Mouse (Mus musculus) frontal cortex, postnatal 14 days (tissue): ENCODE measurements around the gene Casp2.
A peak's percentile ranks its signal among the peaks of the same experiment; 100 is the strongest.

ENCODE experiments used
- DNase-seq, 2 experiments: peaks; one replicate each; pipeline ENCODE4 v3.0.0; 2022; ENCODE audit warnings: low spot score in 2 of 2

The Casp2 gene

DNA sequence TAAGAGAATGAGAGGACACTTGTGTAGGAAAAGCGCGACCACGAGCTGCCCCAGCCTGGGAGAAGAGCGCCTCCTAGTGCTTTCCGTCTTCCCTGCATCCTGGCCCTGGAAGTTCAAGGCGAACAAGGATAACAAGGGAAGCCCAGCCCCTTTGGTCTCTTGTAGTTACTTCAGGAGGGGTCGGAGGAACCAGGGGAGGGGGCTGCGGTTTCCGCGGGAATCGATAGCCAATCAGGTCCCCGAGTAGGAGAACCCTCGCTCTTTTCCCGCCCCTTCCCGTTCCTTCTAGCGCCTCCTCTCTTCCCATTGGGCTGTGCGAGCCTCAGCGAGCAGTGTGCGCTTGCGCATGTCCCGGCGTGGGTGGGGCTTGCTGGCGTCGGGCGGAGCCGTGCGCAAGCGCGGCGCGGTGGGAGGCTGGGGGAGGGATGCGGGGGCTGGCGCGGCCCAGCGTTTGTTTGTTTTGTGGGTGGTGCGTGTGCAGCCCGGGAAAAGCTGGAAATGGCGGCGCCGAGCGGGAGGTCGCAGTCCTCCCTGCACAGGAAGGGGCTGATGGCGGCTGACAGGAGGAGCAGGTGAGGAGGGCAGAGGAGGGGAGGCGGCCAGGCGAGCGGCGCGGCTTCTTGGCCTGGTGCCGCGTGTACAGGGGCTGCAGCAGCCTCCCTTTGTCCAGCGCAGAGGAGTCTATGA, at the start of gene Casp2:
Casp2 (plus strand) TSS at position 360 of the 687 bp plus-strand sequence.
- peak; percentile 97 for DNase-seq

DNA sequence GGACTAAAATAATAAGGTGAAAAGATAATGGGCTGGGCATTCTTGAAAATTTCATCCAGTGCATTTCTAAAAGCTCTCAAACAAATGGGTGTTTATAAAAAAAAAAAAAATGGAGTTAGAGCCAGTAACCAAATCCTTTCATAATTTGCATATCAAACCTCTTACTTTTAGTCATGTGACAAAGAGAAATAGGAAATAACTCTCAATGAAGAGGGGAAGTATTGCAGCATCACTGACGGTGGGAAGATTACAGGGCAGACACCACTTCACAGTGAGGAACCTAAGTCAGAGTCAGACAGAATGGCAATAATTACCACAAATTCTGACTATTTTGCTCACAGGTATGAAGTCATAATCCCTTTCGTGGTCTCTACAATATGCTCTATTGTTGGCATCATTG, 49.8 kb upstream of the Casp2 start, which contains the start of gene Tas2r144:
Tas2r144 (plus strand) TSS at position 301 of the 400 bp plus-strand sequence.
- DNase-seq, result no peak

DNA sequence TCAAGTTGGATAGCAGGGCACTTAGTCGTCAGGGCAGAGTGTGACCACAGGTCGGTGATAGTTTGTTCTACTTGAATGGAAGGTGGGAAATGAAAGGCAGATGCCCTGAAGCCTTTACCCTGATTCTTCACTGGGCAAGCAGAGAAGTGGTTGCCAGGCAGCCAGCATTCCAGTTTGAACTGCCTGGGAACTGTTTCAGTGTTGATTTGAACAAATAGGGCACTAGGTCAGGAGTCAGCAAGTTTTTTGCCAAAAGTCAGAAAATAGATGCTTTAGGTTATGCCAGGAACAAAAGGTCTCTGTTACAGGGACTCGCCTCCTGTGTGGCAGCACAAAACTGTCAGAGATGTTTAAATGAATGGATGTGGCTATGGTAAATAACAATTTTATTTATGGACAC, 42.5 kb upstream of the Casp2 start:
- no peak for DNase-seq

DNA sequence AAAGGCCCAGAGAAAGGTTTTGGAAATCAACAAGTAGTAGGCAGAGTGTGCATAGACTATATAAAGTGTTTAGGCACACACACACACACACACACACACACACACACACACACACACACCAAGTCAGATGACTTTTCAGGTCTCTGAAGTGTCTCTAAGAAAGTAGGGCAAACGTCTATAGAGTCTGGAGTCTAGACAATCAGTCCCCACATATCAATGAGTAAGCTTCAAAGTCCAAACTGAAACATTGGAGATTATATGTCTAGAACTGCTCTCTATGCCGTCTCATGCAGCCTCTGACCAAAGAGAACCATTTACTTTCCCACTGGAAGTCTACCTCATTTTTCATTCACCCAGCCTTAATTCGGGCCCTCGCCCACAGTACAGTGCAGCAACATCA, 39.7 kb upstream of the Casp2 start:
- DNase-seq, result no peak

DNA sequence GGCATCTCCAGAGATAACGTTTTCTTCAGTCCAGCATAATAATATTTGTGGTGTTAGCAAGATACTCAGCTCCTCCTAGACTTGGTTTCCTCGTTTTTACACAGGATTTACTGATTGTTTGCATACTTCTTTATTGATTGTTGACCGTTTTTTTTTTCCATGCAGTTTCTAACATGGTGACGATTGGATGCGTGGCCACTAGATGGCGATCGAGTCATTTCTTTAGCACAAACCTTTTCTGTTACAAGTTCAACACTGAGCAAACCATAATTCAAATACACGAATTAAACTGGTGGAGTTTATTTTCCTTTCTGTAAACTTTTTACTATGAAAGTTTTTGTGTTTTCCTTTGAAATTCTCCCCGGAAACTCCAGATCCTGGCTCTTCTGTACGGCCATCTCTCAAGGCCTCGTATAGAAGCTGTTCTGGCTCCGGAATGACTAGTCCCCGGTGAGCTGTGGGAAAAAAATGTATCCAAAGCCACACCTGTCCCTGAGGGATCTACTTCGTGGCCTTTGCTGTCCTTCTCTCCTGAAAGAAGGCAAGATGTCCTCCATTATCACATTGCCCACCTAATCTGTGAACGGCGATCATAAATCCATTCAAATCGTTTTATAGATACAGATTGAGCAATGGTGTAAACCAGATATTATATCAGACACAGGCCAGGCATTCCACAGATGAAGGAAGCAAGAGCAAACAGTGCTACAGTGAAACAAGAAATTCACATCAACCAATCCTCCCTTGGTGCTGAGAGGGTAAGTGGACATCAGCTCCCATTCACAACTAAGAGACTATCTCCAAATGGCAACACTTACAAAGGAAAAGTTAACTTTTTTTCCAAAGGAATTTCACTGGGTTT, 37.3 kb upstream of the Casp2 start:
- DNase-seq, result peak in 1 of 2 experiments; percentile 62

- DNase-seq, result no peak
These were observed 35.2 kb upstream of the Casp2 start for GRCm38 (mm10) chr6:42229610-42230009.

- DNase-seq, result no peak
These were observed 33.6 kb upstream of the Casp2 start for GRCm38 (mm10) chr6:42231191-42231590.

DNA sequence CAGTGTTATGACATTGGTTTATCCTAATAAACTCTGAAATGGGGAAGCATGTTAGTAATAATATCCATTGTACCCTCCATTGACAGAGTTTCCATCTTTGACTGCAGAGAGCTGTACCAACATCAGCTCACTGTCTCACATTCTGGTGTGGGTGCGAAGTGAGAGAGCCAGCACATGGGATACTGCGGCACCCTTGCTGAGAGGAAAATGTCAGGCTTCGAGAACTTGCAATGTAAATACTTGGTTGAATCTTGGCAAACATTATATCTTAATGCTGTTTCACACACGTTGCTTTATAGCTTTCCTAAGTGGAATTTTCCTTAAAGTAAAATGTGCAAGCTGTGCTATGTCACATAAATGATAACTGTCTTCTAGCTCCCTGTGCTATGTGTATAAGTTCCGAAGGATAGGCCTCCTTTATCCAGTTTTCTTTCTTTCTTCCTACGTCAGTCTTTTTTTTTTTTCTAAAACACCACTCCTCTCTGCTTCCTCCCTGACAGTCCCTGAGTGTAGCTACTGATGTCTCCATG, 27.4 kb upstream of the Casp2 start:
- no peak for DNase-seq

DNA sequence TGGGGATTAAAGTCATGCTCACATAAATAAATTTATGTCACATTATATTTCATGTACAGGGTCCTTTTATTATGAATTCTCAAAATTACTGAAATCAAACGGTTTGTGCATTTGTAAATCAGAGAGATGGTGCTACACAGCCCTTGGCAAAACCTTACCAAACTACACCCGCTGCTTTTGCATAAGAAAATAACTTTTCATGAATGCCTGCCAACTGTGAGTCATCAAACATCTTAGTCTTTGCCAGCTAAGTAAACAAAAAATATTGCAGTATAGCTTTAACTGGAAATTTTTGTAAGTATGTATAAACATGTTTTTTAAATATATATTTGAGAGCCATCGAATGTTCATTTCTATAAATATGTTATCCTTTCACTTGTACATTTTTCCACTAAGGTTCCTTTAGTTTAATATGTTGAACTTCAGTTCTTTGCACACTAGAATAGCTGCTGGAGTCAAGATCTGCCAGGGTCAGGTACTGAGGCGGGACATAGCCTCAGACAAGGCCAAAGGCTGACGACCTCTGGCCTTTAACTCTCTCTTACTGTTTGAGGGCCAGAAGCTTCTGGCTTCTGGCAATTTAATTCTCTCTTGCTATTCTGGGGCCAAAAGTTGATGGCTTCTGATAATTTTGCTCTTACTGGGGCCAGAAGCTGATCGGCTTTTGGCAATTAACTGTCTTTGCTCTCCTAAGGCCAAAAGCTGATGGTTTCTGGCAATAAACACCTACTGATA, 23.3 kb upstream of the Casp2 start:
- no peak for DNase-seq

DNA sequence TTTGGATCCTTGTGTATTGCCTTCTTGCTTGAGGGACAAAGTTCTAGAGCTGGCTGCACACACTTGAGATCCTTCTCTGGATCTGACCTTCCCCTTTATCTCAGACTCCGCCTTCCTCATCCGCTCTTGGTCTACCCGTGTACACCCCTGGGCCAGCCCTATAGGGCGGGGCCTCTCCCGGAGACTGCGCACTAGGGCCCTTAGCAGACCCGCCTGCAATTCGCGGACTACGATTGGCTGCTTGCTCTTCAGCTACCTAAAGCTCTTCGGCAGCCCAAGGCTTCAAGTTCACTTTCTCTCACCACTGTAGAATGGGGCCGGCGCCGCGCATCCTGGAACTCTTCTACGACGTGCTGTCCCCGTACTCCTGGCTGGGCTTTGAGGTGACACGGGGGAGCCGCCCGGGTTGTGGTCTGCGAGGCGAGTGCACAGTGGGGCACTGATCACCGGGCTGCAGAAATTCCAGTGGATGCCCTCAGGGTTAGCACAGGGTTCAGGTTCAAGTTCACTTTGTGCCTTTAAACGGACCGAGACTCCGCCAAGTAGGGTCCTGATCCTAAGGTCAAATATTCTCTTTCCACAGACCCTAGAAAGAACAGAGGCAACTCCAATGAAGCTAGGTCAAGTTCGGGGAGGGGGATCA, 19.0 kb upstream of the Casp2 start, which contains the start of gene Gstk1:
Gstk1 (plus strand) TSS at position 225 of the 643 bp plus-strand sequence.
- DNase-seq, result peak; percentile 42 to 44

DNA sequence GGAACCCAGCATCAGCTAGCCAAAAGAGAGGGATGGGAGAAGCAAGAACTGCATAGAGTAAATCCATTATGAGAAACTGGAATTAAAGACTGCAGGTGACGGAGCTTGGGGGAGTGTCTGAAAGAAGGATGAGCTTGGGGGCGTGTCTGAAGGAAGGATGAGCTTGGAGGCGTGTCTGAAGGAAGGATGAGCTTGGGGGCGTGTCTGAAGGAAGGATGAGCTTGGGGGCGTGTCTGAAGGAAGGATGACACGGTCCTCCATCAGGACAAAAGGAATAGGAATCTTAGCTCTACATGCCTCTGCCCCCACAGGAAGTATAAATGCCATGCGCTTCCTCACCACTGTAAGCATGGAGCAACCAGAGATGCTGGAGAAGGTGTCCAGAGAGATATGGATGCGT, 17.6 kb upstream of the Casp2 start:
- DNase-seq, result no peak

GRCm38 (mm10) chr6:42247981-42248380, 16.8 kb upstream of the Casp2 start:
- DNase-seq, result no peak

DNA sequence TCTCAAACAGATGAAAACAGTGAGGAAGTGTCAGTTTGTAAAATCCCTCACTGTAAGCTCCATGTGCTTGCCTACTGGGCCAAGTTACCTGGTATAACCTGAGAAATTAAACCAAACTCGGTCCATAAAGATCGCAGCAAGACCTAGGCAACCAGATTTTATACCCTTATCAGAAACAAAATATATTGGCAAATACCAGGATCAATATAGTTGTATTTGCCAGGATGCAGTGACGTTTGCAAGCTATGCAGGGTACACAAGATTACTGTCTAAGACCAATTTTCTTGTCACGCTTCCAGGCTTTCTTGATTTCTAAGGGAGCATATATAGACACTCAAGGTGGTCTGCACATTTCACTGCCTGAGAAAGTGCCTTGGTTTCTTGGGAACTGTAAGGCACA, 13.0 kb upstream of the Casp2 start:
- no peak for DNase-seq

GRCm38 (mm10) chr6:42253103-42253502, 11.7 kb upstream of the Casp2 start:
- no peak for DNase-seq

DNA sequence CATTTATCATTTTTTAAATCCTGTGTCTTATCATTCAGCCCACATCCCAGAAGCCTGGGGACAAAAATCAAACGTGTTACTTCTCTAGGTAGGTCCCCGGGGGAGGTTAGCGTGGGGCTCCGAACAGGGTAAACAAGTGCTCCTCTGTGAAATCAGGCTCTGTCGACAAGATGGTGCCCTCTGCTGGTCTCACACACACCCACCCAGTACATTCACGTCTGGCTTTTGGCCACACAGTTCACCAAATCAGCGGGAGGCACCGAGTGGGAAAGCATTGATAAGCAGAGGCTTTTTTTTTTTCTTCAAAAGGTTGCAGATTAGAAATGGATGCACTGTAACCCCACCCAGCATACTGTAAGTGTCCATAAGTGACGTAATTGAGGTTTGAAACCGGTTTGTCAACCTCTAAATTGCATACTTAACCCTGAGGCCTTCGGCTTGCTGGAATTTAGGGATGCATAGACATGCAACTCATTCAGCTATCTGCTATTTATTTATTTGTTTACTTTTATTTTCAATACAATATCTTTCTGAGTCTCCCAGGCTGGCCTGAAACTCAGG, 7.4 kb upstream of the Casp2 start:
- DNase-seq, result peak in 1 of 2 experiments; percentile 25

- DNase-seq, result no peak
These were observed 4.4 kb upstream of the Casp2 start for GRCm38 (mm10) chr6:42260430-42260829.

DNA sequence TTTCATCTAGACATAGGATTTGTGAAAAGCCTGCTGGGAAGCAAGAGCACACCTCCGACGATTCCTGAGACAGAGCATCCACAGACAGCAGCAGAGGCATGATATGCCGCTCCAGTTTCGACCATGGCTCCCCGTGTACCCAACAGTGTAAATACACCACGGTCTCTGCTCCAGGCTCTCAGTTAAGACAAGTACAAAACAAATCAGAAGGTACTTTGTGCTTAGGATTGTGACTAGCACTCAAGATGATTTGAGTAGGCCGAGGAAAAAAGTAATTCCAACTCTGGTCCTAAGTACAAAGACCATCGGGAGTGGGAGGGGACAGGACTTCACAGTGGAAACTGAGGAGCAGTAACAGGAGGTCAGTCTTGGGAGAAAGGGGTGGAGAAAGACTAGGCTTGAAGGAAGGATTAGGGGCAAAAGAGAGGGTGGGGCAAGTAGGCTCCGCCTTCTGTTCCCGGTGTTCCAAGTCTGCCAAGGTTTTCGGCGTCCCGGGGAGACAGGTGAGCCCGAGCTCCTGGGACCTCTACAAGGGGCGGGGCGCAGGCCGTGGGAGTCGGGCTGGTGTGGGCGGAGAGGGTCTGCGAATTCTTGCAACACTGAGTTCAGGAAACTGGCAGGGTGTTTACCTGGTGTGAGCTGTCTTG, 3.1 kb upstream of the Casp2 start, which contains the start of gene Tmem139:
Tmem139 (plus strand) TSS at position 447 of the 647 bp plus-strand sequence.
- no peak for DNase-seq

DNA sequence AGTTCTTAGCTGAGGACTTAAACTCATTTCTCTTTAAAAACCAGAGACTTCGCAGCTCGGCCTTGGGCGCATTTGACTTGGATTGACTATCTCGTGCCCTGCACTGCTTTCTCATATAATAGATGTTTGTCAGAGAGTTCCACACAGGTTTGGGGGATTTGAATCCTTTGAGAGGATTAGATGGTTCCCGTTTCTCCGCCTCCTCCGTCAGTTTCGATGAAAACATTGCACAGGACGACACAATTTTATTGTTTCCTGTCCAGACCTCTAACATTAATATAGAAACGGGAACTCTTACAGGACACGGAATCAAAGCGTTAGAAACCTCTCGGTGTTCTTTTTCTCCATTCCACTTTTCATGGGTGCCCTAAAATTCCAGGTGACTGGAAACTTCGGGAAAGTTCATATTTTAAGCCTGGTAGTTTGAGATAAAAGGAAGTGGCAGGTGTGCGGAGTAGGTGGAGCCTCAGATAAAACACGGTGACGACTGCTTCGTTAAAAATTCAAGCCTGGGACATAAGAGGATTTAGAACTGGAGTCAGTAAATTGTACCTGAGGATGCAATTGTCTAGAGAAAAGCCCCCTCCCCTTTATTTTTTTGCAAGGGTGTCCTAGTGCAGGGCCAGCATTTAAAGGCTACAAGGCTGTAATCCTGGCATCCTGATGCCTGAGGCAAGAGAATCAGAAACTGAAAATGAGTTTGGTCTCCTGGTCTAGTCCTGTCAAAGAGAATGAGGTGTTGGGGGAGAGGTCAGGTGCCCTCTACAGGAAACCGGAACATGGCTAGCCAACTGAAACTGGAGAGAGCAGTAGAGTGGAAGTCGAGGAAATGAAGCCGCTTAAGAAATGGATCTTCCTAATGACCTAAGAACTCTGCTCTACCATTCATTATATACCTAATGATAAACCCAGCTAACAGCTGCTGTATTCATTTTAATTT, 876 bp downstream of the Casp2 start:
- DNase-seq, result no peak

DNA sequence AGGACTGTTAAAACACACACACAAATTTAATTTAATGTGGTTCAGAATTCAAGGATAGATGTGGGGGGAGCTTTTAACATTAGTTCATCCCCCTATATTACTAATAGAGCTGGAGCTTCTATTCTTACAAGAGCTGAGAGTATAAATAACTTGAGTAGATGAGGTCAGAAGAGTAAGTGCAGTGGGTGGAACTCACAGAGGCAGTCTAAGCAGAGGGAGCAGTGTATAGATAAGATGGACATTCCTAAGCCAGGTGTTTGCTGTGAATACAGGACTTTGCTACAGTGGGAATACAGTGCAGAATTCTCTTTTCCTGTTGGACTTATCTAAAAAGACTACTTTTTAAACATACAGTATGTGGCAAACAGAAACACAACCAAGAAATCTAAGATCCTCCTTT, 6.0 kb downstream of the Casp2 start:
- DNase-seq, result no peak
